Mouse (Mus musculus): ENCODE results near the gene Upf2. TPM values are rescaled to one million over a fixed set of nuclear protein-coding genes. Genes with fewer than 3 reads are reported as not detected.
"Not testable (repeated sequence)": the region's sequence is repeated elsewhere in the genome, so short reads cannot be mapped to it uniquely, and the experiment has no call there.

The Upf2 gene
- polyA plus RNA-seq, 1 experiment from 2014 or later = 5.8 TPM

DNA sequence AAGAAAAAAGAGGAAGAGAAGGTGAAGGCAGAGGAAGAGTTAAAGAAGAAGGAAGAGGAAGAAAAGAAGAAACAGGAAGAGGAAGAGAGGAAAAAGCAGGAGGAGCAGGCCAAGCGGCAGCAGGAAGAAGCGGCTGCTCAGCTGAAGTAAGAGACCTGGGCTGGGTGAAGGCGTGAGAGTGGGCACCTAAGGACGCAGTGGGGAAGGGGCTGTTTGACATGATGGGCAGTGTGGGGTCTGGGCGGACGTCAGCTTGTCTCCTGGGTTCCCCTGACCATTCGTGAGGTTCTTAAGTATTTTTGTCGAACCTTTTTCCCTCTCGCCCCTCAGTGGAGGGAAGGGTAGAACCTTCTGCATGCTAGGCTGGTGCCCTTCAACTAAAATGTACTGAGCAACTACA lies 6.4 kb downstream of the Upf2 start:
- no peaks in the 10 kb centered on the region for H3K9me3 ChIP-seq (ENCODE audit: low read length)
- ATAC-seq (no peak), DNase-seq (ENCODE audit: low spot score) (no peak)
- WGBS = 84% methylated on average over 9 of the region's 9 CpGs
- no peak overlapping the region for H3K9ac ChIP-seq (replicated peaks; ENCODE audit: low read depth)
- TF ChIP-seq CTCF (IDR thresholded peaks at IDR 0.05) = no peak
- TF ChIP-seq EP300 (IDR thresholded peaks at IDR 0.05) = no peak
- no peaks in the 10 kb centered on the region for H3K4me1 ChIP-seq (ENCODE audit: insufficient read depth, low read depth, low read length)
- no peak overlapping the region for H3K4me3 ChIP-seq (ENCODE audit: low read depth, low read length)
- no peak overlapping the region for H3K4me2 ChIP-seq (replicated peaks; ENCODE audit: low read depth, low read length)
- no peaks in the 10 kb centered on the region for H3K27me3 ChIP-seq (replicated peaks; ENCODE audit: insufficient read depth, low read length)
- no peak overlapping the region for H3K27ac ChIP-seq (ENCODE audit: low read length)
- peaks cover 12% of the 10 kb centered on the region; the same call in 1 of the 2 replicates for H3K36me3 ChIP-seq (ENCODE audit: insufficient read depth, low read length)

DNA sequence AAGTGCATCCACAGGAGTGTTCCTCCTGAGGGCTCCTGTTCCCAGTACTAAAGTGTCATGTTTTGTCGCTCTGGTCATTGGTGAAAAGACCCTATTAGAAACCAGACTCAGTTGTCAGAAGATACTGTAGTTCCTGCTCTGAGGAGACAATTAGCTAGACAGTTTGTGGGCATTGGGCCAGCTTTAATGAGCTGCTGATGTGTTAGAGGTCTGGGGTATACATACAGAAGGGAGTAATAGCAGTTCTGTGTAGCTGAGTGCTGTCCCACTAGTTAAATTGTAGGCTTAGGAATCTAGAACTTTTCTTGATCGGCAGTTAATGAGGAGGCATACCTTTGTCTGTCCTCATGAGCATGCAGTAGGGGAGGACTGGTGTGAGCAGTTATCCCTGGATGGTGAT lies 11.0 kb downstream of the Upf2 start:
- no peaks in the 10 kb centered on the region for H3K9me3 ChIP-seq (ENCODE audit: low read length)
- no peak overlapping the region for H3K27ac ChIP-seq (ENCODE audit: low read length)
- H3K4me3 ChIP-seq (ENCODE audit: low read depth, low read length) = no peak overlapping the region
- H3K9ac ChIP-seq (replicated peaks; ENCODE audit: low read depth) = no peak overlapping the region
- WGBS = 93% methylated on average over 2 of the region's 2 CpGs
- no peaks in the 10 kb centered on the region for H3K27me3 ChIP-seq (replicated peaks; ENCODE audit: insufficient read depth, low read length)
- H3K4me2 ChIP-seq (replicated peaks; ENCODE audit: low read depth, low read length) = no peak overlapping the region
- no peak for TF ChIP-seq EP300 (IDR thresholded peaks at IDR 0.05)
- no peak for TF ChIP-seq CTCF (IDR thresholded peaks at IDR 0.05)
- DNase-seq (ENCODE audit: low spot score) (no peak), ATAC-seq (no peak)
- H3K36me3 ChIP-seq (ENCODE audit: insufficient read depth, low read length) = peaks cover 12% of the 10 kb centered on the region; the same call in 1 of the 2 replicates
- H3K4me1 ChIP-seq (ENCODE audit: insufficient read depth, low read depth, low read length) = no peaks in the 10 kb centered on the region

DNA sequence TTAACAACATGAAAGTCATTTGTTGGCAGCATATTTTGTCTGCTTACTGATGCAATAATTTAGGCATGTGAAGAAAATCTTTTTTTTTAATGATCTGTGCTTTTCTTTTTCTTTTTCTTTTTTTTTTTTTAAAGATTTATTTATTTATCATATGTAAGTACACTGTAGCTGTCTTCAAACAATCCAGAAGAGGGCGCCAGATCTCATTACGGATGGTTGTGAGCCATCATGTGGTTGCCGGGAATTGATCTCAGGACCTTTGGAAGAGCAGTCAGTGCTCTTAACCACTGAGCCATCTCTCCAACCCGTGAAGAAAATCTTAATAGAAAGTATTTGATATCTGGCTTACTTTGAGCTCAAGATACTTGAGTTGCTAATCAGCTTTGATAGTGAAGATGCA lies 12.5 kb downstream of the Upf2 start:
- not testable (repeated sequence) for H3K4me1 ChIP-seq (ENCODE audit: insufficient read depth, low read depth, low read length); H3K9ac ChIP-seq (replicated peaks; ENCODE audit: low read depth); H3K9me3 ChIP-seq (ENCODE audit: low read length); H3K27me3 ChIP-seq (replicated peaks; ENCODE audit: insufficient read depth, low read length); H3K27ac ChIP-seq (ENCODE audit: low read length); DNase-seq (ENCODE audit: low spot score); H3K4me2 ChIP-seq (replicated peaks; ENCODE audit: low read depth, low read length); H3K4me3 ChIP-seq (ENCODE audit: low read depth, low read length); ATAC-seq
- WGBS = 91% methylated on average over 4 of the region's 4 CpGs
- H3K36me3 ChIP-seq (ENCODE audit: insufficient read depth, low read length) = peaks cover 12% of the 10 kb centered on the region; the same call in 1 of the 2 replicates

DNA sequence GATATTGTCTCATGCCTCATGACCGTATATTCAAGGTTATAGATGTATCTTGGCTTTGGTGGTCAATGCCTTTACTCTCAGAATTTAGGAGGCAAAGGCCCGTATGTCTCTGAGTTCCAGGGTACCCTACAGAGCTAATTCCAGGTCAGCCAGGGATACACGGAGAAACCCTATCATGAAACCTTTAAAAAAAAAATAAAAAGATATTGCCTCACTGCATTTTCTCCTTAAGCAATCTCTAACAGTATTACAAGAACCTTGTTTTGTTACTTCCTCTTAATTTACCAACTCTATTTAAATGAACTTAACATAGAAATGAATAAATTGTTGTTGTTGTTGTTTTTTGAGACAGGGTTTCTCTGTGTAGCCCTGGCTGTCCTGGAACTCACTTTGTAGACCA lies 14.7 kb downstream of the Upf2 start:
- no peak overlapping the region for H3K27ac ChIP-seq (ENCODE audit: low read length)
- H3K9me3 ChIP-seq (ENCODE audit: low read length) = no peaks in the 10 kb centered on the region
- peaks cover 7% of the 10 kb centered on the region; the same call in 1 of the 2 replicates for H3K36me3 ChIP-seq (ENCODE audit: insufficient read depth, low read length)
- ATAC-seq = no peak
- WGBS = 93% methylated on average over 3 of the region's 3 CpGs
- H3K4me3 ChIP-seq (ENCODE audit: low read depth, low read length) = no peak overlapping the region
- H3K27me3 ChIP-seq (replicated peaks; ENCODE audit: insufficient read depth, low read length) = no peaks in the 10 kb centered on the region
- no peak for DNase-seq (ENCODE audit: low spot score)
- H3K9ac ChIP-seq (replicated peaks; ENCODE audit: low read depth) = no peak overlapping the region
- H3K4me1 ChIP-seq (ENCODE audit: insufficient read depth, low read depth, low read length) = no peaks in the 10 kb centered on the region
- no peak overlapping the region for H3K4me2 ChIP-seq (replicated peaks; ENCODE audit: low read depth, low read length)
- TF ChIP-seq CTCF (IDR thresholded peaks at IDR 0.05) (no peak), EP300 (IDR thresholded peaks at IDR 0.05) (no peak)

DNA sequence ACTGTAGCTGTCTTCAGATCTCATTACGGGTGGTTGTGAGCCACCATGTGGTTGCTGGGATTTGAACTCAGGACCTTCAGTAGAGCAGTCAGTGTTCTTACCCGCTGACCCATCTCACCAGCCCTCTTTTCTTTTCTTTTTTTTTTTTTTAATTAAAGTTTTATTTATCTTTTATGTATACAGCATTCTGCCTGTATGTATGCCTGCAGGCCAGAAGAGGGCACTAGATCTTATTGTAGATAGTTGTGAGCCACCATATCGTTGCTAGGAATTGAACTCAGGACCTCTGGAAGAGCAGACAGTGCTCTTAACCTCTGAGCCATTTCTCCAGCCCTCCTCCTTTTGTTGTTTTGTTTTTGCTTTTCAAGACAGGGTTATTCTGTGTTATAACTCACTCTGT lies 19.4 kb downstream of the Upf2 start:
- not testable (repeated sequence) for H3K4me1 ChIP-seq (ENCODE audit: insufficient read depth, low read depth, low read length); H3K27me3 ChIP-seq (replicated peaks; ENCODE audit: insufficient read depth, low read length); H3K9me3 ChIP-seq (ENCODE audit: low read length); H3K4me3 ChIP-seq (ENCODE audit: low read depth, low read length); H3K36me3 ChIP-seq (ENCODE audit: insufficient read depth, low read length); ATAC-seq; H3K4me2 ChIP-seq (replicated peaks; ENCODE audit: low read depth, low read length); H3K9ac ChIP-seq (replicated peaks; ENCODE audit: low read depth); DNase-seq (ENCODE audit: low spot score); H3K27ac ChIP-seq (ENCODE audit: low read length)
- WGBS = 95% methylated on average over 3 of the region's 3 CpGs

DNA sequence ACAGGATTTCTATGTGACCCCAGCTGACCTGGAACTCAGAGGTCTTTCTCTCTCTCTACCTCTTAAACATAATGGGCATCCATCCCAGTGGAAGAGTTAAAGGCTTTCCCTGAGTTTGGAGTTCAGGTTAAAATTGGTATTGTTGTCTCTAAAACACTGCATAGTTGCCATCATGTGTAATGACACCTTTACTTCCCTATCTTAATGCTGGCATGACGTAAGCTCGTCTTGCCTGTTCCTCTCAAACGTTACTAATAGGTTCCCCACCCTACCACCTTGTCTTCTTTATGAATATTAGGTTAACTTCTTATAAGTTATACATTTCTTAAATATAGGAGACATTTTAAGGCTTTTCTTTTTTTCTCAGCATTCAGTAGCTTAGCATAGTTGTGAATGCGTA lies 26.3 kb downstream of the Upf2 start:
- 86% methylated on average over 4 of the region's 4 CpGs for WGBS
- Histone ChIP-seq H3K9me3 (ENCODE audit: low read length) (no peaks in the 10 kb centered on the region), H3K4me1 (ENCODE audit: insufficient read depth, low read depth, low read length) (no peaks in the 10 kb centered on the region), H3K36me3 (ENCODE audit: insufficient read depth, low read length) (peaks cover 13% of the 10 kb centered on the region; the same call in 1 of the 2 replicates), H3K4me2 (replicated peaks; ENCODE audit: low read depth, low read length) (no peak overlapping the region), H3K4me3 (ENCODE audit: low read depth, low read length) (no peak overlapping the region), H3K27me3 (replicated peaks; ENCODE audit: insufficient read depth, low read length) (no peaks in the 10 kb centered on the region), H3K27ac (ENCODE audit: low read length) (no peak overlapping the region), H3K9ac (replicated peaks; ENCODE audit: low read depth) (no peak overlapping the region)
- no peak for ATAC-seq
- no peak for DNase-seq (ENCODE audit: low spot score)
- no peak for TF ChIP-seq EP300 (IDR thresholded peaks at IDR 0.05)
- TF ChIP-seq CTCF (IDR thresholded peaks at IDR 0.05) = no peak

DNA sequence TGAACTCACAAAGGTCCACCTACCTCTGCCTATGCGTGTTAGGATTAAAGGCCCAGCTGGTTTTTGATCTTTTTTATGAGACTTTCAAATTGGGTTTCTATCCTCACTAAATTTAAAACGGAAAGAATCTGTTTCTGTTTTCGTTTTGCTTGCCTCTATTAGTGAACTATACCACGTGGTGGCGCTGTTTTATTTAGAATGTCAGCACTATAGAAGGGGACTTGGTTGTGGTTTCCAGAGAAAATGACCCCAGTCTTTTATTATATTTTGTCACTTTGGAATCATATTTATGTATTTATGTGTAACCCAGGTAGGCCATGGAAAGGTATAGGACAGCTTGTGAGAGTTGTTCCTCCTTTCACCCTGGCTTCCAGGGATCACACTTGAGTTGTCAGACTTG lies 44.3 kb downstream of the Upf2 start:
- TF ChIP-seq EP300 (IDR thresholded peaks at IDR 0.05) (no peak), CTCF (IDR thresholded peaks at IDR 0.05) (peak; percentile 73)
- Histone ChIP-seq H3K27ac (ENCODE audit: low read length) (0 out of 2 replicates have a peak overlapping the region, but pooled peaks have one; percentile 26), H3K4me3 (ENCODE audit: low read depth, low read length) (no peak overlapping the region), H3K36me3 (ENCODE audit: insufficient read depth, low read length) (no peaks in the 10 kb centered on the region), H3K9me3 (ENCODE audit: low read length) (no peaks in the 10 kb centered on the region), H3K9ac (replicated peaks; ENCODE audit: low read depth) (no peak overlapping the region), H3K27me3 (replicated peaks; ENCODE audit: insufficient read depth, low read length) (no peaks in the 10 kb centered on the region), H3K4me1 (ENCODE audit: insufficient read depth, low read depth, low read length) (no peaks in the 10 kb centered on the region), H3K4me2 (replicated peaks; ENCODE audit: low read depth, low read length) (no peak overlapping the region)
- DNase-seq (ENCODE audit: low spot score) (peak; percentile 77), ATAC-seq (peak; percentile 40; the same call in 1 of the 2 replicates)
- WGBS = 14% methylated on average over 5 of the region's 5 CpGs

Data from lung, postnatal 0 days (tissue).